Mouse (Mus musculus) small intestine, adult 2 months (tissue): Measurements from ENCODE around the gene Asb15.

ENCODE experiments used
- CTCF ChIP-seq: fragments of 200-500 bp; IDR thresholded peaks from 2 replicates; pipeline ENCODE4 v1.5.1; 2012; ENCODE audit warnings: low read depth, mild to moderate bottlenecking, control low read depth, inconsistent platforms, low read length, moderate library complexity, mixed read lengths; ENCODE audit not compliant: insufficient replicate concordance, insufficient read length; ENCODE audit errors: extremely low read depth
- POLR2A ChIP-seq: fragments of 200-500 bp; IDR thresholded peaks from 2 replicates; pipeline ENCODE4 v1.6.1; 2012; ENCODE audit warnings: low read depth, mild to moderate bottlenecking, control low read depth, inconsistent platforms, low read length, moderate library complexity

DNA sequence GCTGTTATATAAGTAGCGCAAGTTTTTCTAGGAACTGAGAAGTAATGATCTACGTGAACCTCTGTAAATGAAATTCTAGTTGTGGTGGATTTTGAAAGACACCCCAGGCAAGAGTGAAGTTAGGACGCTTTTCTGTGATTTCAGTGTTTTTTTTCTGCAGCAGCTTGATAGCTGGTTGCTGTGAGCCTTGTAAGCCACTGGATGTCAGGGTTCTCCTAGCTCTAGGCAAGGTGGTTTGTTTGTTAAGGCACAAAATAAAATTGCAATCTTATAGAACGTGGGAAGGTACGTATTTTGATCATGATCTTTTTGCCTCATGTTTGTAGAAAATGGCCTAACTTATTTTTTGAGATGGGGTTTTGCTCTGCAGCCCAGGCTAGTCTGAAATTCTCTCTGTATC lies 41.0 kb downstream of the Asb15 start:
- no peak for TF ChIP-seq CTCF
- no peak for TF ChIP-seq POLR2A
